Mouse (Mus musculus) left cerebral cortex, adult 8-10 months (tissue): ENCODE data around the gene Cdk5rap1. TPM values are rescaled to one million over a fixed set of nuclear protein-coding genes. Genes with fewer than 3 reads are reported as not detected.

ENCODE experiments used
- total RNA-seq, 4 experiments: library from RNA; stranded (reverse); gene quantifications; 2 replicates each; pipeline ENCODE4 v1.2.4; 2022

Cdk5rap1 gene
- total RNA-seq, 4 experiments from 2014 or later, result 11.9 to 18.9 (median 15.1) TPM

Other genes starting within 250 kb of the Cdk5rap1 start
- gene Bpifa3, start 242.7 kb downstream of the Cdk5rap1 start, total RNA-seq, result not detected
- not detected for gene Bpifa1, start 230.1 kb downstream of the Cdk5rap1 start, total RNA-seq
- not detected for gene Bpifa5, start 210.4 kb downstream of the Cdk5rap1 start, total RNA-seq
- under 1 TPM in 3 of 4 experiments, not detected in 1; 0.22 to 0.36 (median 0.23) TPM for gene Bpifb1, start 182.2 kb downstream of the Cdk5rap1 start, total RNA-seq
- gene Bpifb5, start 149.3 kb downstream of the Cdk5rap1 start, total RNA-seq, result not detected
- not detected for gene Bpifb9a, start 115.2 kb downstream of the Cdk5rap1 start, total RNA-seq
- gene Bpifb9b, start 65.8 kb downstream of the Cdk5rap1 start, total RNA-seq, result not detected
- 10 to 100 TPM; 30.9 to 34.4 (median 32.2) TPM for gene Snta1, start 35.1 kb upstream of the Cdk5rap1 start, total RNA-seq
- gene Cbfa2t2, start 63.5 kb upstream of the Cdk5rap1 start, total RNA-seq, result 10 to 100 TPM; 46.3 to 57.2 (median 52.1) TPM
- gene 1700003F12Rik, start 174.1 kb upstream of the Cdk5rap1 start, total RNA-seq, result under 1 TPM in 3 of 4 experiments, not detected in 1; 0.57 to 0.87 (median 0.76) TPM
- not detected for gene Actl10, start 178.8 kb upstream of the Cdk5rap1 start, total RNA-seq
- 10 to 100 TPM; 76.7 to 90.9 (median 82.4) TPM for gene Necab3, start 185.9 kb upstream of the Cdk5rap1 start, total RNA-seq
- gene E2f1, start 196.9 kb upstream of the Cdk5rap1 start, total RNA-seq, result 10 to 100 TPM; 10.5 to 13.9 (median 13.1) TPM
- gene Pxmp4, start 230.7 kb upstream of the Cdk5rap1 start, total RNA-seq, result 10 to 100 TPM; 13.2 to 15.2 (median 14.1) TPM
- gene Zfp341, start 240.3 kb upstream of the Cdk5rap1 start, total RNA-seq, result 10 to 100 TPM in 3 of 4 experiments, 1 to 10 TPM in 1; 9.5 to 10.9 (median 10.2) TPM
- not detected for gene 4930519P11Rik, start 240.4 kb upstream of the Cdk5rap1 start, total RNA-seq